8 mouse cellular contexts compared by ENCODE assay signal in genomic region chr6:101261513-101261912, GRCm38 (mm10).
DNase-seq lines count a peak whose midpoint lies in the region; ATAC-seq lines count a peak whose summit lies in the region.

No protein-coding gene starts in this region.

- no peak for ATAC-seq in hindbrain, embryonic 11.5 days (ENCODE audit: low FRiP score)
- no peak; the same call in 1 of the 2 replicates for ATAC-seq in hindbrain, embryonic 16.5 days
- peak; percentile 17; the same call in 1 of the 2 replicates for ATAC-seq in limb, embryonic 13.5 days (ENCODE audit: low FRiP score, low read depth)

- no peaks in the 10 kb centered on the region for H3K27me3 ChIP-seq in hindbrain, embryonic 11.5 days (ENCODE audit: control insufficient read depth, insufficient read depth, low read length)
- no peaks in the 10 kb centered on the region for H3K27me3 ChIP-seq in hindbrain, embryonic 16.5 days (replicated peaks; ENCODE audit: control insufficient read depth, insufficient read depth, low read length)
- peaks cover 19% of the 10 kb centered on the region for H3K27me3 ChIP-seq in limb, embryonic 13.5 days

- H3K4me2 ChIP-seq in hindbrain, embryonic 11.5 days (replicated peaks; ENCODE audit: low read depth, low read length), result no peak overlapping the region
- no peak overlapping the region for H3K4me2 ChIP-seq in hindbrain, embryonic 16.5 days (ENCODE audit: low read length)
- no peak overlapping the region for H3K4me2 ChIP-seq in limb, embryonic 13.5 days (replicated peaks)

- WGBS in hindbrain, embryonic 11.5 days, result 6% methylated on average over 4 of the region's 4 CpGs
- WGBS in hindbrain, embryonic 16.5 days, result 6% methylated on average over 4 of the region's 4 CpGs
- 10% methylated on average over 4 of the region's 4 CpGs for WGBS in limb, embryonic 13.5 days

- H3K4me3 ChIP-seq in hindbrain, embryonic 11.5 days (ENCODE audit: low read depth, low read length), result no peak overlapping the region
- H3K4me3 ChIP-seq in hindbrain, embryonic 16.5 days (ENCODE audit: low read length), result no peak overlapping the region
- H3K4me3 ChIP-seq in limb, embryonic 13.5 days, result no peak overlapping the region

- peak; percentile 79 for DNase-seq in hindbrain, embryonic 11.5 days (ENCODE audit: low spot score)
- DNase-seq in urinary bladder, postnatal 14 days (ENCODE audit: low spot score), result peak; percentile 46
- DNase-seq in urinary bladder, postnatal 36 days (ENCODE audit: low spot score in 2 of 2), result no peak
- peak; percentile 86 for DNase-seq in embryo, embryonic 10.5 days (ENCODE audit: low spot score)
- peak; percentile 21 for DNase-seq in yolk sac, embryonic 10.5 days (ENCODE audit: low spot score)
- DNase-seq in urinary bladder, adult 18-20 months (ENCODE audit: low spot score in 2 of 2), result no peak

- H3K36me3 ChIP-seq in hindbrain, embryonic 11.5 days (ENCODE audit: control insufficient read depth, insufficient read depth, low read length), result no peaks in the 10 kb centered on the region
- H3K36me3 ChIP-seq in hindbrain, embryonic 16.5 days (ENCODE audit: control insufficient read depth, insufficient read depth, low read length), result no peaks in the 10 kb centered on the region
- no peaks in the 10 kb centered on the region for H3K36me3 ChIP-seq in limb, embryonic 13.5 days

- peaks cover 9% of the 10 kb centered on the region; the same call in 1 of the 2 replicates for H3K4me1 ChIP-seq in hindbrain, embryonic 11.5 days (replicated peaks; ENCODE audit: control insufficient read depth, insufficient read depth, low read length)
- peaks cover 5% of the 10 kb centered on the region for H3K4me1 ChIP-seq in hindbrain, embryonic 16.5 days (ENCODE audit: control insufficient read depth, insufficient read depth, low read depth, low read length)
- peaks cover 38% of the 10 kb centered on the region for H3K4me1 ChIP-seq in limb, embryonic 13.5 days

- H3K9me3 ChIP-seq in hindbrain, embryonic 11.5 days (ENCODE audit: control insufficient read depth, low read length), result no peaks in the 10 kb centered on the region
- H3K9me3 ChIP-seq in hindbrain, embryonic 16.5 days (ENCODE audit: control insufficient read depth, low read length), result no peaks in the 10 kb centered on the region
- H3K9me3 ChIP-seq in limb, embryonic 13.5 days, result no peaks in the 10 kb centered on the region

- no peak overlapping the region for H3K9ac ChIP-seq in hindbrain, embryonic 11.5 days (ENCODE audit: low read depth, low read length)
- H3K9ac ChIP-seq in hindbrain, embryonic 16.5 days (ENCODE audit: low read depth, low read length), result no peak overlapping the region
- no peak overlapping the region for H3K9ac ChIP-seq in limb, embryonic 13.5 days

- H3K27ac ChIP-seq in hindbrain, embryonic 11.5 days (ENCODE audit: low read depth, low read length), result no peak overlapping the region
- no peak overlapping the region for H3K27ac ChIP-seq in hindbrain, embryonic 16.5 days (ENCODE audit: low read depth, low read length)
- H3K27ac ChIP-seq in limb, embryonic 13.5 days, result no peak overlapping the region

Comparison
In these comparisons a context has a peak if more than half of its experiments do, and no peak if none do; other contexts are left out.
1. DNase-seq: peak in hindbrain, embryonic 11.5 days (single experiment), urinary bladder, postnatal 14 days (single experiment), embryo, embryonic 10.5 days (single experiment) and yolk sac, embryonic 10.5 days (single experiment); none in urinary bladder, postnatal 36 days (0 of 2) and urinary bladder, adult 18-20 months (0 of 2).